Mouse (Mus musculus) E14TG2a.4 (cell line): ENCODE measurements at regions not wholly inside any gene's neighbourhood (a gene's known extent, or its start where the extent isn't known, plus 50 kb on each side); places are given as distances from the start of the nearest gene placed in this dataset.

Source experiments
- CTCF ChIP-seq: conservative IDR thresholded peaks from 2 replicates; pipeline ENCODE4 v1.5.1; 2014; ENCODE audit warnings: low read length
- NANOG ChIP-seq: IDR thresholded peaks from 2 replicates; pipeline ENCODE4 v1.6.1; 2014; ENCODE audit warnings: borderline replicate concordance, low read length, mixed read lengths

GRCm38 (mm10) chr2:57900168-57900567 is 97.5 kb upstream of the Galnt5 start:
- TF ChIP-seq CTCF = no peak
- no peak for TF ChIP-seq NANOG
